Mouse (Mus musculus) ES-E14 (cell line): ENCODE measurements around the gene Hoxd12.

ENCODE experiments used
- MAFK ChIP-seq: IDR thresholded peaks from 2 replicates; pipeline ENCODE4 v1.6.1; 2014; ENCODE audit warnings: mild to moderate bottlenecking, low read depth, low read length, inconsistent platforms; ENCODE audit not compliant: insufficient read depth
- ZC3H11A ChIP-seq: IDR thresholded peaks from 2 replicates; pipeline ENCODE4 v1.6.1; 2012; ENCODE audit warnings: low read depth, mild to moderate bottlenecking, inconsistent platforms, low read length, borderline replicate concordance
- ZNF384 ChIP-seq: IDR thresholded peaks from 2 replicates; pipeline ENCODE4 v1.6.1; 2012; ENCODE audit warnings: low read depth, low read length, inconsistent platforms

DNA sequence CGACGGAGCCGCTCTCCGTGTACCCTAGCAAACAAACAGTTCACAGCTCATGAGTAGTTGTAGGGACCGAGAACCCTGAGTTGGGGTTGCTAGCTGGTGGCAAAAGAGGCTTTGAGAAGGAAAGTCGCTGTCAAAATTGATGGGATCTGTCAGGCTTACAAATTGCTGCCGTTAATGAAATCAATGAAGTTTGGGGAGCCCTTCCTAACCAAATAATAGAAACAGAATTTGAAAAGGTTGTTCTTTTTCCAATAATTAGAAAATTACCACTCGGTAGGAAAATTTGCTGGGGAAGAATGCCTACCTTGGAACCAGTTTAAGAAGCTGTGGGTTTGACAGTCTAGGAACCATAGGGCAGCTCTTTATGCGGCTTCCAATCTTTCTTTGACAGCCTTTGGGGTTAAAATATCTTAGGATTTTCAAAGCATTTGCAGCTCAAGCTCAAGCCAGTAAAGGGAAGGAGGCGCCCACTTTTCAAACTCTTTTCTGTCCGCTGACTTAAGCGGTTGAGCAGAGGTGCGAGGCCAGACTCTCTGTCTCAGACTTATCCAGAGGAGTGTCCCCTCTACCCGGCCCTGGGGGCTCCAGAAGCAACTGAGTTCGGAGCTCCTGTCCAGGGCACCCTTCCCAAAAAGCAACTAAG lies 16.7 kb upstream of the Hoxd12 start:
- TF ChIP-seq ZNF384: no peak
- no peak for TF ChIP-seq ZC3H11A
- no peak for TF ChIP-seq MAFK
